Mouse (Mus musculus): Measurements from ENCODE around the gene Spen.

The Spen gene

DNA sequence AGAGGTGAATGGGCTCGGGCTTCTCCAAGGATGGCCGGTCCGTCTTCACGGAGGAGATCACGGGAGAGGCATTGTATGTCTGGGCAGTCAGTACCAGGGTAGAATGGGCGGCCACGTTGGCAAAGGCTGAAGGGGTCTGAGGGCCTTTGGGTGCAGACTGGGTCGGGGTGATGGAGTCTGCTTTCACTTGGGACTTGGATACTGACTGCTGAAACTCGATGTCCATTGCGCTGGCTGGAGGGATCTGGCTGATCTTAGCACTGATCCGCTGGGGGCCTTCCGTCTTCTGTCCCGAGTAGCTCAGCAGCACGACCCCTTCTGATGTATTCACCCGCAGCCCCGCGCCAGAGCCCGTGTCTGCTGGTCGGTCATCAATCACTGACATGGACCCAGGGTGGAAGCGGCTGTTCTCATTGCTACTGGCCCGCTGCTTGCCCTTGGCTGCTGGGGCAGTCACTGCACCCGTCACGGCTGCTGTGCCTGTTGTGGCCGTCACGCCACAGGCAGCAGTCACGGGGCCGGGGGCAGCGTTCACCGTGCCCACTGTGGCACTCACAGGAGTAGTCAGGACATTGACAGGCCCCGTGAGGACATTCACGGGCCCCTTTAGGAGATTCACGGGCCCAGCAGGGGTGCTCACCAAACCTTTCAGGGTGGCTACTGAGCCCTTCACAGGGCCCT lies 65.6 kb downstream of the Spen start:
- no peak for DNase-seq (ENCODE audit: low spot score)

DNA sequence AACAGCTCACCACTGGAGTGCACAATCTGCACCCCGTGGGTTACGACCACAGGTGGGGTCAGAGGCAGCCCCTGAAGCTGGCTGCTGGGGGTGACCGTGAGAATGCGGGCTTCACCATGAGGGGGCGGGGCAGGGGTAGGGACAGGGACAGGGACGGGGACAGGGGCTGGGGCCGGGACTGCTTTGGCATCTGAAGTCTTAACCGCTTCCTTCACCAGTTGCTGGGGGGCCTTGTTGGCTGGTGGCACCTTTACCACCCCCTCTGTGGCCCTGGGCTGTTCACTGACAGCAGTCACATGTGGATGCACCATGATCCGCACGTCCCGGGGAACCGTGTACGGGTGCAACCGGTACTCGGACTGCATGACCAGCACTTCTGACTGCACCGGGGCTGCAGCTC lies 66.9 kb downstream of the Spen start:
- no peak for DNase-seq (ENCODE audit: low spot score)

DNA sequence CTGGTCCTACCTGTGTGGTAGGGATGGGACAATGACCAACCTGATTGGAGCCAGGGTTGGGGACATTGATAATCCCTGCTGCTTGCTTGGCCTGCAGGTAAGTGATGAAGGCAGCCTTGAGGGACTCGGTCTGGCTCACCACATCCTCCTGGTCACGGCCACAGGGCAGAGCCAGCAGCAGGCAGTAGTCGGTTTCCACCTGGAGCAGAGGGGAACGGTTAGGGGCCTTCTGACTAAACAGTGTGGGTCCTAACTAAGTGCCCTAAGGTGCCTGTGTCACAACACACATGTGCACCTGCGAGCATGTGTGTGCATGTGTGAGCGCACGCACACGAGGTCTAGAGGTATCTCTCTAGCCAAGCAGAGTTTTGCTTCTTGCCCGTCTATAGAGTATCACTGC lies 69.1 kb downstream of the Spen start:
- DNase-seq (ENCODE audit: low spot score): no peak

DNA sequence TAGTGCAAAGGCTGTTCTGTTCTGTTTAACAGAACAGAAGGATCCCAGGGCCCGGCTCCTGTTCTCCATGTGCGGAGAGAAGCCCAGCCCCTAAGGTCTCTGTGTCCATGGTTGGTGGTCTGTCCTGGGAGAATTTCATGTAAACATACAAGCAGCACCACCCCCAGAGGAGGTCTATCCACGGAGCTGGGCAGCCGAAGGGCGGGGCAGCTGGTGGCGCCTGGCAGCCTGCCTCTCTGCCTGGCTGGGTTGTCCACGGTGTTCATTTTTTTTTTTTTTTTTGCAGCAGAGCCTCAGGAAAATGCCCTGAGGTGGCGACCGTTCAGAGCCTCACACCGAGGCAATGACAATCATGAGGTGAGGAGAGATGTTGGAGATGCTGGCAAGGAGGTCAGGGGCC lies 69.8 kb downstream of the Spen start:
- no peak for DNase-seq (ENCODE audit: low spot score)

DNA sequence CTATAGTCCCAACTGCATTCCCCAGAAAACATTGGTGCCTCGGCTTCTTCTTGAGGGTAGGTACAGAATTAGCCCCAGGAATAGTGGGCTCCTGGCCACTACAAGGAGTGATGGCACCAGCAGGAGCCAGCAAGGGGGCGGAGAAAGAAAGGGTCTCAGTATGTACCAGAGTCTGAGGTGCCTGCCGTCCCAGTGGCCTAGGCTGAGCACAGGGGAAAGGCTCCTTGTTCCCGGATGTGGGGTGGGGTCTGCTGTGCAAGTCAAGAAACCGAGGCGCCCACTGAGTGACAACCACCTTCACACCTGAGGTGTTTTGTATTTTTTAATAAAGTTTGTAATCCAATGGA lies 70.8 kb downstream of the Spen start:
- no peak for DNase-seq (ENCODE audit: low spot score)

DNA sequence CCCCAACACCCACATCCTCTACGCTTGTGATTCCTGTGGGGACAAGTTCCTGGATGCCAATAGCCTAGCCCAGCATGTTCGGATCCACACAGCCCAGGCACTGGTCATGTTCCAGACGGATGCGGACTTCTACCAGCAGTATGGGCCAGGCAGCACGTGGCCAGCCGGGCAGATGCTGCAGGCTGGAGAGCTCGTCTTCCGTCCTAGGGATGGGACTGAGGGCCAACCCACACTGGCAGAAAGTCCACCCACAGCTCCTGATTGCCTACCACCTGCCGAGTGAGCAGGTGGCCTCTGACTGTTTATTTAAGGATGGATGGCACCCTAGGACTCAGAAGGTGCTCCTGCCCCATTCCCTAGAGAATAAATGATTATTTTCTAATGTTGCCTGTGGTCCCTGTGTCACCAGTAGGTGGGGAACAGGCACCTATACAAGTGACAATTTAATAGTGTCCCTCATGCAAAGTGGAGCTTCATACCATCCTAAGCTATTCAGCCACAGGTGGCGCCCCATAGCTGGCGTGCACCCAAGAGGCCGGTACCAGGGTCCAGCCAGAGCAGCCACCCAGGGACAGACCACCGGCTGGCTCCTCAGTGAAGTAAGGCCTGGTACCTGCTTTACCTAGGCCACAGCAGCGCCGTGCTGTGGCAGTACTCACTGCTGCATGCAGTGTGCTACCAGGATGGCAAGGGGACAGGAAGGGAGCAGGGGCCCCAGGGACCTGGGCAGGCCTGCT lies 71.4 kb downstream of the Spen start:
- no peak for DNase-seq (ENCODE audit: low spot score)

DNA sequence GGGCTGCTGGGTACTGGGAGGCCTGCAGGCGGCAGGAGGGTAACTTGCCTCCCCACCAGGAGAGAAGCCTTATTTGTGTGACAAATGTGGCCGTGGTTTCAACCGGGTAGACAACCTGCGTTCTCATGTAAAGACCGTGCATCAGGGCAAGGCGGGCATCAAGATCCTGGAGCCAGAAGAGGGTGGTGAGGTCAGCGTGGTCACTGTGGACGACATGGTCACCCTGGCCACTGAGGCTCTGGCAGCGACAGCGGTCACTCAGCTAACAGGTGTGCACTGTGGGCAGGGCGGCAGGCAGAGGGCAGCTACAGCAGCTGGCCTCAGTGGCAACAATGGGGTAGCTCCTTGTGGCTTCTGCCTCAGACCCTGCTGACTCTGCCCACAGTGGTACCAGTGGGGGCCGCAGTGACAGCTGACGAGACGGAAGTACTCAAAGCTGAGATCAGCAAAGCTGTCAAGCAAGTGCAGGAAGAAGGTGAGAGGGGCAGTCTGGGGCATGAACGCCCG lies 72.1 kb downstream of the Spen start:
- no peak for DNase-seq (ENCODE audit: low spot score)

DNA sequence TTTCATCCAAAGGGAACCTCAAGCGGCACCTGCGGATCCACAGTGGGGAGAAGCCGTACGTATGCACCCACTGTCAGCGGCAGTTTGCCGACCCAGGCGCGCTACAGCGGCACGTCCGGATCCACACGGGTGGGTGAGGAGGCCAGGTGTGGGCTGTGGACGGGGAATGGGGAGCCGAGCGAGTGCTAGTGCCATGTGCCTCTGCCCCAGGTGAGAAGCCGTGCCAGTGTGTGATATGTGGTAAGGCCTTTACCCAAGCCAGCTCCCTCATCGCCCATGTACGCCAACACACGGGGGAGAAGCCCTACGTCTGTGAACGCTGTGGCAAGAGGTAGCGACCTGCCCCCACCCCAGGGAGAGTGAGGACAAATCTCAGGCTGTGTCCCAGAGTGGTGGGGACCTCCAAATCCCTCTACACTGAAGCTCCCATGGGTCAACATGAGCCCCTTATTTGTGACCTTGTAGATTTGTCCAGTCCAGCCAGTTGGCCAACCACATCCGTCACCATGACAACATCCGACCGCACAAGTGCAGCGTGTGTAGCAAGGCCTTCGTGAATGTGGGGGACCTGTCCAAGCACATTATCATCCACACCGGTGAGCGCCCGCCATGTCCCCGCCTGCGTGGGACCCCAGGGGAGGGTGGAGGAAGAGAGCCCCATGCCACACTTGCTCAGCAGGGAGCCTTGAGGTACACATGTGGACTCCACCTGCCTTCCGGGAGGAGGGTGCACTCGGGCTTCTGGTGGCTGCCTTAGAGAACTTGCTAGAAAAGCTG lies 72.7 kb downstream of the Spen start:
- DNase-seq (ENCODE audit: low spot score): no peak

DNA sequence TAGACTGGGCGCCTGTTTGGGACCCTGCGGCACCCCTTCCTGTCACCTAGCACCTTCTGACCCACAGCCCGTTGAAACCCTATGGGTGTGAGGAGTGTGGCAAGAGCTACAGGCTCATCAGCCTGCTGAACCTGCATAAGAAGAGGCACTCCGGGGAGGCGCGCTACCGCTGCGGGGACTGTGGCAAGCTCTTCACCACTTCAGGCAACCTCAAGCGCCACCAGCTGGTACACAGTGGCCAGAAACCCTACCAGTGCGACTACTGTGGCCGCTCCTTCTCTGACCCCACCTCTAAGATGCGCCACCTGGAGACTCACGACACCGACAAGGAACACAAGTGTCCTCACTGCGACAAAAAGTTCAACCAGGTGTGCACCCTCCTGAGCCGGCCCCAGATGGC lies 73.7 kb downstream of the Spen start:
- DNase-seq (ENCODE audit: low spot score): no peak

DNA sequence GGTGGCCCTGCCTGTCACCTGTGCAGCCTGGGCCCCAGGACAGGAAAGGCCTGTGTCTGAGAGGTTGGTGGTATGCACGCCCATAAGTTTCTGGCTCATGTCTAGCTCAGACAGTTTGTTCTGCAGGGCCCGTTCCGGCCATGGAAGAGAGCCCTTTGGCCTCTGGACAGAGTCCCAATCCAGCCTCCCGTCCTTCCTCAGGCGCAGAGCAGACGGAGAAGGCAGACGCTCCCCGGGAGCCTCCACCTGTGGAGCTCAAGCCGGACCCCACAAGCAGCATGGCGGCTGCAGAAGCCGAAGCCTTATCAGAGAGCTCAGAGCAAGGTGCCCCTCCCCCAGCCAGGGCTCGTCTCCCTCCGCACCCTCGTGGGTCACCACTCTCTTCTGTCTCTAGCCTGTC lies 74.9 kb downstream of the Spen start:
- no peak for DNase-seq (ENCODE audit: low spot score)

DNA sequence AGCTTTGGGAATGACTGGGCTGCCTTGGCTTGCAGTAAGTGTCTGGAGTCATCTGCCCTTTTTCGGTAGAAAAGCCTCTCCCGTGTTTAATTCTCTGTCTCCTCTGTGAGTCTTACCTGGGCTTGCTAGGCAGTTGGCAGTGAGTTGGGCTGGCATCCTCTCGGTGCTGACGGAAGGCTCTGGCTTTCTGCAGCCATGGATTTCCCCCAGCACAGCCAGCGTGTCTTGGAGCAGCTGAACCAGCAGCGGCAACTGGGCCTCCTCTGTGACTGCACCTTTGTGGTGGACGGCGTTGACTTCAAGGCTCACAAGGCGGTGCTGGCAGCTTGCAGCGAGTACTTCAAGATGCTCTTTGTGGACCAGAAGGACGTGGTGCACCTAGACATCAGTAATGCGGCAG lies 76.8 kb downstream of the Spen start:
- no peak for DNase-seq (ENCODE audit: low spot score)

DNA sequence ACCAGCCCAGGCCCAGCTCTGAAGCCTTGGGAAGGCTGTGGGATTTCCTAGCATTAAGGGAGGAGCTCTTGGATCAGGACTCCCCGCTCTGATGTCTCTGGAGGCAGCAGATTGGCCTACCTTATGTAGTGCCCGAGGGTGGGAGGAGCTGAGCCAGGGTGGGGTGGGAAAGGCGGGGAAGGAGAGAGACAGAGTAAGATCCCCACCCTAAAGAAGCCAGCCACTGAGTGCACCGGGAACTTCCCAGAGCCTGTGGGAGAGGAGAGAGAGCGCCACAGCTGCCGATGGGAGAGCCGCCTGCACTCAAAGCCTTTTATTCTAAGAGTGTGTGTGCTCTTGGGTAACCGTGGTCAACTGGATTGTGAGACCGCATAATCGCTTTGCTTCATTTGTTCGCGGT lies 77.3 kb downstream of the Spen start:
- no peak for DNase-seq (ENCODE audit: low spot score)

DNA sequence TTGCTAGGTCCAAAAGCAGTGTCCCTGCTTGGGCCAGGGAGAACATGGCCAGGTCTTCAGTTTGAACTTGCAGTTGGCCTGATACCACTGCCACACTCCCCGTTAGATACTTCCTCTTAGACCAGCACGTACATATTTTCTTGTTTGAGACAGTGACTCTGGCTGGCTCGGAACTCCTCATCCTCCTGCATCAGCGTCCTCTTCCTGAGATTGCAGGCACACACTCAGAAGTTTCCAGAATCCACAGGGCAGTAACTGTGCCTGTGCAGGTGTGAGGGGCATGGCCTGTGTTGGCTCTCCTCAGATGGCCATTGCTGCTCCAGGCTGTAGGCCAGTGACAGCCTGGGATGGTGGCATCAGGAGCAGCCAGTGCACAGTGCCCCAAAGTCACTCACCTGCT lies 77.9 kb downstream of the Spen start:
- no peak for DNase-seq (ENCODE audit: low spot score)

DNA sequence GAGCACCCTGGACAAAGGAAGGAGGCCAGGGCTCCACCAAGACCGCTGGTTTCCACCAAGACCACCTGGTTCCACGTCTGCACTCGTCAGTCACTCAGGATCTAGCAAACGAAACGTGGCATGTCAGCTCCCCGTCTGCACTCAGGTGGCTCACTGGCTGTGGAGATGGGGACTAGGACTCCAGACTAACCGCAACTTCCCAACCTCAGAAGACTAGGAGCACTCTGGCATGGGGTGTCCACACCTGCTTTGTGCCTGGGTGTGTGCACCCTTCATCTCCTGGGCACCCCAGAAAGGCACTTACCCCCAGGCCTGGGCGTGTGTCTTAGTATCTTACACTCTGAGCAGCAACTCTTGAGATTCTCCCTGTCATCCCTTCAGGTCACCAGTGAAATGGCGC lies 78.6 kb downstream of the Spen start:
- no peak for DNase-seq (ENCODE audit: low spot score)

DNA sequence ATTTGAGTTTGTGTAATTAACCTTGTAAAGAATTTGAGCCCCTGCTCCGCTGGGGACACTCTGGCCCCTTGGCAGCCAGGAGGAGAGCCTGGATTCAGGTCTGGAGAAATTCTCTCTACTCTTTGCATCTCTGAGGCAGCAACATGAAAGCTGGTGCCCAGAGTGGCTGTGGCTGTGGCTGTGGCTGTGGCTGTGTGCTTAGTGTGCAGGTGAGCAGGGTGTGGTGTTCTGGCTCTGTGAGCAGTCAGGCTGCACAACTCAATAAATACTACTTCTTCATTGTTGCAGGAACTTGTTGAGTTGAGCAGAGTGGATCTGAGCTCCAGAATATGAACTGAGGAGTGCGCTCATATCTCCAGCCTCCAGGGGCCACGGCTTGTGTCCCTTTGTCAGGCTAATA lies 79.5 kb downstream of the Spen start:
- no peak for DNase-seq (ENCODE audit: low spot score)

DNA sequence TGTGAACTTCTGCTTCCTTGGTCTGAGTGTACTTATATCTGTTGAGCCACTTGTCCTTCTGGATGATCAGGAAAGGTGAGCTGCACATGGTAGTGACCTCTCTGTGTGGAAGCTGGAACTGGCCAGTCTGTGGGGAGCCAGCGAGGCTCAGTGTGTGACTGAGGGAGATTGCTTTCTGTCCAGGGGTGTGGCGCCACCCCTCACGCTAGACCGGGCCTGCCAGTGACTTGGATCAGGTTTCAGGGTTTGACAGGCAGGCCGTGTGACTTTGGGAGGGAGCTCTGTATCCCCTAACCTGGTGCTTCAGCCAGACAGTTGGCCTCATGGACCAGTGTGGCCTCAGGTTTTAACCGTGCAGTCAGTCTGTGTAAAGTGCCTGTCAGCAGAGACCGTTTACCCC lies 80.2 kb downstream of the Spen start:
- no peak for DNase-seq (ENCODE audit: low spot score)

DNA sequence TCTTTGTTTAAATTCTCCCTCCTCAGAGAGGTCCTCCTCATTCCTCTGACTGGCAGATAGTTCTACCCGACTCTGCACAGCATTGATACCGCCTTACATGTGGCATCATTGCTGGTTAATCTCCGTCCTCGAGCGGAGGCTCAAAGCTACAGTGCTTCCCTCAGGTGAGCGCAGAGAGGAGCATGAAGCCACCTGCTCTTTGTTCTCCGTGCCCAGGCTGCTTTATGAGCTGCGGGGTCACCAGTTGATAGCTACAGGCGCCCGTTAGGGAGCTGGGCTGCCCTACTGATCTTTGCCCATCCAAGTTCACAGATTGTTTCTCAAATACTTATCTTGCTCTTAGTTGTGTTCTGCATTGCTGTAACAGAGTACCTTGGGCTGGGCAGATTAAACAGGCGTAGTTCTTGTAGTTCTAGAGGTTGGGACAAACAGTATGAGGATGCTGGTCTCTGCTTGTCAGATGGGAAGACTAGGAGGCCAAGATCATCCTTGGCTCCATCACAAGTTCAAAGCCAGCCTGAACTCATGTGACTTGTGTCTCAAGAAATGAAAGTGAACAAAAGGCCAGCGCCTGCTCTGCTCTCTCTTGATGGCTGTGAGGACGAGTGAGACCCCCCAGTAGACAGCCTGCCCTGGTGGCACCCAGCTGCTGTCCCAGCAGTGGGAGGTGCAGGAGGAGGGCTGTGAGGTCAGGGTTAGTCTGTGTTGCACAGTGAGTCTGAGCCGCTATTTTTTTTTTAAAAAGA lies 82.0 kb downstream of the Spen start:
- no peak for DNase-seq (ENCODE audit: low spot score)

DNA sequence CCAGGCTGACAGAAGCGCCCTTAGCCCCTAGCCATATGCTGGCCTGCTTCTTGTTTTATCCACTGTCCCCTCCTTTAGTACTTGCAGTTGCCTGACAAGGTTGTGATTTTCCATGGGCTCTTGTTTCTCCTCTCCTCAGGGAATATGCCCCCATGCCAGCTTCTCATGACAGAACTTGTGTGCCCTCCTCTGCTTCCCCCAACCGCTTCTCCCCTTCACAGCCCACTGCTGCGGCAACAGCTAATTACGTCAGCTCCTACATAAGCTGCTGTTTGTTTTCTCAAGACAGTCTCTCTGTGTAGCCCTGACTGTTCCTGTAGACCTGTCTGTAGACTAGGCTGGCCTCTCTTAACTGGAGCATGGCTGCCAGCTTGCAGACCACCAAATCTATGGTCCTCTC lies 82.9 kb downstream of the Spen start:
- DNase-seq (ENCODE audit: low spot score): no peak

DNA sequence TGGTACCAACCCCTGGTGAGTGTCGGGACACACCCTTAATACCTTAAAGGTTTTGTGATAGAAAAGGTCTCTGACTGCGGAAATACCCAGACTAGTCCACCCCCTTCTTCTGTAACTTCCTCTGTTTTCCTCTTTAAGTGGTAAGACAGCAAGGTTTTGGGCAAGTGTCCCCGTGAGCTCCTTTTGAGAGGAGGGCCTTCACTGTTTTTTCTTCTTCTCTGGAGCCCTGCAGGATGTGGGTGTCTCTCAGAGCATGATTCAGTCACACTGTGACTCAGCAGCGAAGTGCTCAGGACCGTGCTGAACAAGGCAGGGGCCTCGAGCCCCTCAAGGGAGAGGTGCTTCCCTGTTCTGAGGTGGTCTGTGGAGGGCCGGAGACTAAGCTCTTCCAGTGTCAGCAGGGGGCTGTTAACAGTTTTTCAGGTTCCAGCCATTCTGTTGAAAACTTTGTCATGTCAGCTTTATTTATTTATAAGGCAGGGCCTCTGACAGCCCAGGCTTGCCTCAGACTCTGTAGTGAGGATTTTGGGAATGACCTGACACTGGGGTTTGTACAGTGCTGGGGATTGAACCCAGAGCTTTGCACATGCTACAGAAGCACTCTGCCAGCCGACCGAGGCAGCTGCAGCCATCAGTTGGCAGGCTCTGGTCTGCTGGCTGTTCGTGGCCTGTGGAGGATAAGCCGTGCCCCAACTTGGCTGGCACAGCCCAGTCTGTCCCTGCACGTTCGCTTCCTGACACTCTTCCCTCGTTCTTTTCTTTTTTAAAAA lies 83.6 kb downstream of the Spen start:
- DNase-seq (ENCODE audit: low spot score): no peak

DNA sequence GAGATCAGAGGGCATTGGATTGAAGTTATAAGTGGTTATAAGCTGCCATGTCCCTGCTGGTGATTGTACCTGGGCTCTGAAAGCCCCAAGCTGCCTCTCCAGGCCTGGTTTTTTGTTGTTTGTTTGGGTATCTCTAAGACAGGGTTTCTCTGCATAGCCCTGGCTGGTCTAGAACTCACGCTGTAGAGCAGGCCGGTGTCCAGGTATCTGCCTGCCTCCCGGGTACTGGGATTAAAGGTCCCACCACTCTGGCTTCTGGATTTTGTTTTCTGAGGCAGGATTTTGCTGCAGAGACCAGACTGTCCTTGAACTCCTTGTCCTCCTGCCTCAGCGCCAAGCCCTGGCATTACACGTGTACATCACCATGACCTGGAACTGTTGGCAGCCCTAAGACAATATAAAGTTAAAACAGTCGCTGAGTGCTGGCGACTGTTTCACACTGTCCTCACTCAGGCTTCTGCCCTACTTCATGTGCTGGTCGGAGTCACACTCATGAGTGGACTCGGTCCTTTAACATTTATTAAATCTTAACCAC lies 86.4 kb downstream of the Spen start:
- no peak for DNase-seq (ENCODE audit: low spot score)

DNA sequence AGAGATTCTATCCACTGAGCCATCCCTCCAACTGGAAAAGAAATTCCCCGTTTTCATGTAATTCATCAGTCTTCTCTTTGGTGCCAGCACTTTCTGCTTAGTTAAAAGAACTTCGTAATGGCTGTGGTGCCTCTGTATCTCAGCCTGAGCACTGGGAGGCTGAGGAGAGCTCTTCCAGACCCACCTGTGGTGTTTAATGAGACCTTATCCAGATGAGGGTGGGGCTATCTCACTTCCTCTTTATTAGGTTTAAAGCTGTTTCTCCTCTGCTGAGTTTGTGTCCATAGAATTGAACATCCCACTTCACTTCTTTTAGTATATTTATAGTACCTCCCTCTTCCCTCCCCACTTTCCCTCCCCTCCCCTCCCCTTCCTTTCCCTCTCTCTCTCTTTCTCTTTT lies 87.1 kb downstream of the Spen start:
- DNase-seq (ENCODE audit: low spot score): no peak

Data from spleen, adult 12 weeks (tissue).